Mouse (Mus musculus): ENCODE measurements around the gene Pcdh15. TPM values are rescaled to one million over a fixed set of nuclear protein-coding genes. Genes with fewer than 3 reads are reported as not detected.

The Pcdh15 gene
- polyA plus RNA-seq, 1 experiment, result 0.08 TPM

DNA sequence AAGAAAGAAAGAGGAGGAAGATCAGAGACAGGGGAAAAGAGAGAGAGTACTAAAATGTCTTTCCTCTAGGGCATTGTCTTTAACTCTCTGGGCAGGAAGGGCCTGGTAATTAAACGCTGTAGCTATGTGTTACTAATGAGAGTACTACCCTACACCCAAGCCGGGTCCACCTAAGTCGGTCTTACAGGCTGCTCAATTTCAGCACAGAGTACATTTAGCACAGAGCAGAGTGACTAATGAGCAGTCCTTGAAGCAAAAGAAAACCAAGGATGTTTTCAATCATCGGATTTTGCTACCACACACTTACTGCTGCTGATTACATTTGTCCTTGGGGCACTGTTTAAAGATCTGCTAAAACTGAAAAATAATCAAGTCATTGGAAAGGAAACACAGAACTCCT, 788.6 kb downstream of the Pcdh15 start:
- Histone ChIP-seq H3K4me3 (no peak overlapping the region), H3ac (ENCODE audit: control insufficient read depth, insufficient read length) (no peak overlapping the region), H3K36me3 (ENCODE audit: control insufficient read depth, insufficient read depth) (no peaks in the 10 kb centered on the region), H3K79me2 (ENCODE audit: control insufficient read depth, insufficient read depth) (no peaks in the 10 kb centered on the region), H3K27me3 (ENCODE audit: control insufficient read depth, insufficient read depth, insufficient read length) (no peaks in the 10 kb centered on the region), H3K4me2 (ENCODE audit: low read depth) (no peak overlapping the region)
- TF ChIP-seq REST (IDR thresholded peaks at IDR 0.05; ENCODE audit: insufficient read depth, insufficient read length) (no peak), SRF (IDR thresholded peaks at IDR 0.05; ENCODE audit: control insufficient read depth, insufficient read length, low read depth) (no peak), MAX (IDR thresholded peaks at IDR 0.05; ENCODE audit: low read depth) (no peak), POLR2A (IDR thresholded peaks at IDR 0.05; ENCODE audit: insufficient read length, low read depth) (no peak), MYOG (IDR thresholded peaks at IDR 0.05; ENCODE audit: control insufficient read depth in 1 of 3, insufficient read depth in 1 of 3, insufficient read length in 2 of 3, low read depth in 2 of 3) (no peak), POLR2AphosphoS2 (IDR thresholded peaks at IDR 0.05; ENCODE audit: insufficient read length, low read depth) (no peak), MYOD1 (IDR thresholded peaks at IDR 0.05; ENCODE audit: control insufficient read depth in 1 of 3, insufficient read length in 2 of 3, low read depth in 2 of 3) (no peak), TCF12 (IDR thresholded peaks at IDR 0.05; ENCODE audit: insufficient read depth, poor library complexity, severe bottlenecking) (no peak), E2F4 (IDR thresholded peaks at IDR 0.05; ENCODE audit: insufficient read depth) (no peak), CEBPB (IDR thresholded peaks at IDR 0.05; ENCODE audit: insufficient read depth, poor library complexity, severe bottlenecking) (no peak), USF1 (IDR thresholded peaks at IDR 0.05; ENCODE audit: low read depth) (no peak), TCF3 (IDR thresholded peaks at IDR 0.05; ENCODE audit: insufficient read length, low read depth) (no peak)

DNA sequence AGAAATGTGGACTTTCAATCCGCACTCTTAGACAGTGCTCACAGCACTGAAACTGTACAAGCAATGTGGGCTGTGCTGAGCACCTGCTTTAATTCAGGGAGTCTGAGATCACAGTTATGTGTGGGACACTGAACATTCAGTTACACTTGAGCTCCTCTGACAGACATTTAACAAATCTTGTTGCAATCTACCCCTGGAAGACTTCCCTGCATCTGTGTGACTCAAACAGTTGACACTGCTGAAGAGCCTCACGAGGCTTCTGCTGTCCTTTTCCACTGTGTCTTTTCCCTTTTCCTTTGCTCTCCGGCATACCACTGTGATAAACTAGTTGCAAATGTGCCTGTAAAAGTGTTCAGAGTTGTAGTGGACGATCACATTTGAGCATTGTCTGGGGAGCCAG, 793.1 kb downstream of the Pcdh15 start:
- no peak for TF ChIP-seq TCF12 (IDR thresholded peaks at IDR 0.05; ENCODE audit: insufficient read depth, poor library complexity, severe bottlenecking)
- TF ChIP-seq USF1 (IDR thresholded peaks at IDR 0.05; ENCODE audit: low read depth), result no peak
- TF ChIP-seq POLR2AphosphoS2 (IDR thresholded peaks at IDR 0.05; ENCODE audit: insufficient read length, low read depth), result no peak
- TF ChIP-seq MYOG (IDR thresholded peaks at IDR 0.05; ENCODE audit: control insufficient read depth in 1 of 3, insufficient read depth in 1 of 3, insufficient read length in 2 of 3, low read depth in 2 of 3), result no peak
- TF ChIP-seq CEBPB (IDR thresholded peaks at IDR 0.05; ENCODE audit: insufficient read depth, poor library complexity, severe bottlenecking), result no peak
- no peak for TF ChIP-seq SRF (IDR thresholded peaks at IDR 0.05; ENCODE audit: control insufficient read depth, insufficient read length, low read depth)
- no peak for TF ChIP-seq TCF3 (IDR thresholded peaks at IDR 0.05; ENCODE audit: insufficient read length, low read depth)
- no peaks in the 10 kb centered on the region for H3K79me2 ChIP-seq (ENCODE audit: control insufficient read depth, insufficient read depth)
- no peak overlapping the region for H3K4me3 ChIP-seq
- no peaks in the 10 kb centered on the region for H3K36me3 ChIP-seq (ENCODE audit: control insufficient read depth, insufficient read depth)
- H3ac ChIP-seq (ENCODE audit: control insufficient read depth, insufficient read length), result no peak overlapping the region
- H3K27me3 ChIP-seq (ENCODE audit: control insufficient read depth, insufficient read depth, insufficient read length), result no peaks in the 10 kb centered on the region
- H3K4me2 ChIP-seq (ENCODE audit: low read depth), result no peak overlapping the region

DNA sequence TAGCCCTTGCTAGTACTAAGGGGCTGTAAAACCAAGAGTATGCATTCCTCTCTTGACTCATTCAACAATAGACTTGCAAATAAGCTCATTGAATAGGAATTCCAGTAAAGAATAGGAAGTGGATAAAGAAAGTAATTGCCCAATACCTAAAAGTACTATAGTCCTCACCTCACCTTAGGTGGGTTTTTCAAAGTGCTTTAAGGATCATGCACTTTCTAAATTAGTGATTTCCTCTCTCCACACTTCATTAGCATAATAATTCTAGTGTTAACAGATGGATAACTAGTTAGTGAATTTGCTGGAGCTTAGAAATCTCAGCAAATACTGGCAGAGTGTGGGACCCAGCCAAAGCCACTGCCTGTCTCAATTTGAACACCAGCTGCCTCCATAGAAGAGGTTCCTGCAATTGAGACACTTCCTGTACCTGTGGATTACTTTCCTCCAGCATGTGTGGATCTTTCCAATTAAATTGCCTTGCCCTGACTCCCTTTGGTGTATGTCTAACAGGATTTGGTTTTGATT, 797.0 kb downstream of the Pcdh15 start:
- H3K36me3 ChIP-seq (ENCODE audit: control insufficient read depth, insufficient read depth), result no peaks in the 10 kb centered on the region
- H3K27me3 ChIP-seq (ENCODE audit: control insufficient read depth, insufficient read depth, insufficient read length), result no peaks in the 10 kb centered on the region
- no peaks in the 10 kb centered on the region for H3K79me2 ChIP-seq (ENCODE audit: control insufficient read depth, insufficient read depth)
- no peak overlapping the region for H3K4me2 ChIP-seq (ENCODE audit: low read depth)
- TF ChIP-seq TCF3 (IDR thresholded peaks at IDR 0.05; ENCODE audit: insufficient read length, low read depth) (no peak), TCF12 (IDR thresholded peaks at IDR 0.05; ENCODE audit: insufficient read depth, poor library complexity, severe bottlenecking) (no peak), MAX (IDR thresholded peaks at IDR 0.05; ENCODE audit: low read depth) (no peak), POLR2A (IDR thresholded peaks at IDR 0.05; ENCODE audit: insufficient read length, low read depth) (no peak), MYOG (IDR thresholded peaks at IDR 0.05; ENCODE audit: control insufficient read depth in 1 of 3, insufficient read depth in 1 of 3, insufficient read length in 2 of 3, low read depth in 2 of 3) (no peak), CEBPB (IDR thresholded peaks at IDR 0.05; ENCODE audit: insufficient read depth, poor library complexity, severe bottlenecking) (no peak), POLR2AphosphoS2 (IDR thresholded peaks at IDR 0.05; ENCODE audit: insufficient read length, low read depth) (no peak), MYOD1 (IDR thresholded peaks at IDR 0.05; ENCODE audit: control insufficient read depth in 1 of 3, insufficient read length in 2 of 3, low read depth in 2 of 3) (no peak), REST (IDR thresholded peaks at IDR 0.05; ENCODE audit: insufficient read depth, insufficient read length) (no peak), USF1 (IDR thresholded peaks at IDR 0.05; ENCODE audit: low read depth) (no peak), E2F4 (IDR thresholded peaks at IDR 0.05; ENCODE audit: insufficient read depth) (no peak), SRF (IDR thresholded peaks at IDR 0.05; ENCODE audit: control insufficient read depth, insufficient read length, low read depth) (no peak)
- no peak overlapping the region for H3ac ChIP-seq (ENCODE audit: control insufficient read depth, insufficient read length)
- no peak overlapping the region for H3K4me3 ChIP-seq

DNA sequence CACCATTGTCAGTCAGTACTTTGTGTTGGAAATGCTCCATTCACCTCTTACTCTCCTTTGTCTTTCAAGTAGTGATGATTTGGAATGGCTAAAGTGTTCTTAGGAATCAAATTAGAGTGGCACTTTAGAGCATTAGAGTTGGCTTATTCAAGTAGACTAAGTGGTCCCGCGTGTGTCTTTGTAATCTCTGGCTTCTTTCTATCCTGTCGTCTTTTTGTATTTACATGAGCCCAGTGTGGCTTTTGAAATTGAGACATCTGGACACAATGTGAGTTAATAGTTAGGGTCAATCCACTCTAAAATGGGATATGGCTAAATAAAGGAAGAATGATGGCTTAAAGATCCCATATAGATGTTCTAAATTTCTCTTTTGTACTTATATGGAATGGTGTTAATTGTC, 800.0 kb downstream of the Pcdh15 start:
- no peaks in the 10 kb centered on the region for H3K79me2 ChIP-seq (ENCODE audit: control insufficient read depth, insufficient read depth)
- TF ChIP-seq MYOD1 (IDR thresholded peaks at IDR 0.05; ENCODE audit: control insufficient read depth in 1 of 3, insufficient read length in 2 of 3, low read depth in 2 of 3), result no peak
- TF ChIP-seq REST (IDR thresholded peaks at IDR 0.05; ENCODE audit: insufficient read depth, insufficient read length), result no peak
- TF ChIP-seq MAX (IDR thresholded peaks at IDR 0.05; ENCODE audit: low read depth), result no peak
- TF ChIP-seq USF1 (IDR thresholded peaks at IDR 0.05; ENCODE audit: low read depth), result no peak
- no peak for TF ChIP-seq E2F4 (IDR thresholded peaks at IDR 0.05; ENCODE audit: insufficient read depth)
- no peak for TF ChIP-seq TCF3 (IDR thresholded peaks at IDR 0.05; ENCODE audit: insufficient read length, low read depth)
- TF ChIP-seq SRF (IDR thresholded peaks at IDR 0.05; ENCODE audit: control insufficient read depth, insufficient read length, low read depth), result no peak
- no peak for TF ChIP-seq POLR2AphosphoS2 (IDR thresholded peaks at IDR 0.05; ENCODE audit: insufficient read length, low read depth)
- TF ChIP-seq POLR2A (IDR thresholded peaks at IDR 0.05; ENCODE audit: insufficient read length, low read depth), result no peak
- TF ChIP-seq MYOG (IDR thresholded peaks at IDR 0.05; ENCODE audit: control insufficient read depth in 1 of 3, insufficient read depth in 1 of 3, insufficient read length in 2 of 3, low read depth in 2 of 3), result no peak
- TF ChIP-seq CEBPB (IDR thresholded peaks at IDR 0.05; ENCODE audit: insufficient read depth, poor library complexity, severe bottlenecking), result no peak
- no peak for TF ChIP-seq TCF12 (IDR thresholded peaks at IDR 0.05; ENCODE audit: insufficient read depth, poor library complexity, severe bottlenecking)
- H3K36me3 ChIP-seq (ENCODE audit: control insufficient read depth, insufficient read depth), result no peaks in the 10 kb centered on the region
- H3ac ChIP-seq (ENCODE audit: control insufficient read depth, insufficient read length), result no peak overlapping the region
- no peak overlapping the region for H3K4me2 ChIP-seq (ENCODE audit: low read depth)
- no peak overlapping the region for H3K4me3 ChIP-seq
- H3K27me3 ChIP-seq (ENCODE audit: control insufficient read depth, insufficient read depth, insufficient read length), result no peaks in the 10 kb centered on the region
